Mouse (Mus musculus) erythroblast, adult 5-6 weeks (primary cell): ENCODE data around the gene Tekt4. TPM values are rescaled to one million over a fixed set of nuclear protein-coding genes. Genes with fewer than 3 reads are reported as not detected.

Source experiments
- ATAC-seq: replicated peaks from 2 replicates; pipeline ENCODE4 v1.8.0; 2016; ENCODE audit warnings: moderate number of reproducible peaks, mild to moderate bottlenecking, moderate TSS enrichment, inconsistent platforms; ENCODE audit not compliant: poor library complexity, low FRiP score, severe bottlenecking
- total RNA-seq, 2 experiments: library from RNA; stranded (forward) in 1 of 2; stranded (reverse) in 1 of 2; fragments of 150-400 nt in 1 of 2; fragments of 200-764, 138-1000 nt in 1 of 2; gene quantifications; 2 replicates each; pipeline versions ENCODE4 v1.2.3 to v1.2.4; 2015 to 2017; ENCODE audit warnings: low replicate concordance in 2 of 2

Tekt4 gene
- total RNA-seq, 2 experiments from 2014 or later: not detected

DNA sequence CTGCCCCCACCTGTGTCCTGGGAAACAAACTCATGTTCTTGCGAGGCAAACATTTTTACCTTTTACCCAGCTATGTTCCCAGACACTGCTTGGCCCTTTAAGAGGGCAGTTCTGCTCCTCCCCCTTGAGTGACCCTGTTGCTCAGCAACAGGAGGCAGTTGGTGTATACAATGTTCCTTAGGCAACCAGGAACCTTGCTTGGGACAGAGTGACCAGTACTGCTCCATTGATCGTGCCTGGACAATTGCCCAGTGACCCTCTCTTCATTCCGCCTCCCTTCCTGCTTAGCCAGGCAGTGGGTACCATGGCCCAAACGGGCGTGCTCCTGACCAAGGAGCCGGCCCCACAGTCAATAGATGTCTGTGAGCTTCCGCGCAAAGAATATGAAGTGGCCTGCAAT is 17.0 kb downstream of the Tekt4 start:
- no peak for ATAC-seq

- no peak for ATAC-seq
Measured at GRCm38 (mm10) chr17:25472044-25472443, 17.6 kb downstream of the Tekt4 start.

DNA sequence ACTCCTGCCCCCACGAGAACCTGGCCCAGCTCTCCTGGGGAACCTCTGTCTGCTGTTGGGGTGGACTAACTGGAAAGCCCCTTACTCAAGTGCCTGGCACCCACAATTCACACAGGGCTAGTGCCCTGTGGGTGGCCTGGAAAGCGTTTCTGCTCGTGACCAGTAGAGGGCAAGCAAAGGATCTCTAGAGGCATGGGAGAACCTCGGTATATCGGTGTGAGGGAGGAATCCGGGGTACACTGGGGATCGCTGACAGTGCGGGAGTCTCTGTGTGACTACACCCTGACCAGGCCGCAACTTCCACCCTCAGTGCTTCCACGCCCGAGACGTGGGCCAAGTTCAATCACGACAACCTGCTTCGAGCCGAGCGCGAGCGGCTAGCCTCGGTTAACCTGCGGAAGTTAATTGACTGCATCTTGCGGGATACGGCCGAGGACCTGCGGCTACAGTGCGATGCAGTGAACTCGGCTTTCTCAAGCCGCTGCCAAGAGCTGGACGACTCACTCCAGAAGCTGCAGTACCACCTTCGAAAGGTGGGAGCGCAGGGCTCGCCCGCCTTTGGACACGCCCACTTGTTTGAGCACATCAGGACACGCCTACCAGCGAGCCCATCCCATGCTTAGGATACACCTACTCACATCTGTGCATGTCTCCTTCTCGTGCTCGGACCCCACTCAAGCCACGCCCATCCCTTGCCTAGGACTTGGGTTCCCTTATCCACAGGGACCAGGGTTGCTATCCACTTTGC is 20.1 kb downstream of the Tekt4 start:
- ATAC-seq: peak; percentile 59

- ATAC-seq: no peak
Measured at GRCm38 (mm10) chr17:25475946-25476744, 21.7 kb downstream of the Tekt4 start.

- ATAC-seq: no peak
Measured at GRCm38 (mm10) chr17:25480152-25480551, 25.7 kb downstream of the Tekt4 start.

GRCm38 (mm10) chr17:25480820-25481219 is 26.4 kb downstream of the Tekt4 start:
- no peak for ATAC-seq

GRCm38 (mm10) chr17:25482092-25482491 is 27.7 kb downstream of the Tekt4 start:
- no peak for ATAC-seq

GRCm38 (mm10) chr17:25497013-25497412 is 42.6 kb downstream of the Tekt4 start, which contains the start of gene Sstr5:
Sstr5 (minus strand) TSS chr17:25497288.
- no peak for ATAC-seq

DNA sequence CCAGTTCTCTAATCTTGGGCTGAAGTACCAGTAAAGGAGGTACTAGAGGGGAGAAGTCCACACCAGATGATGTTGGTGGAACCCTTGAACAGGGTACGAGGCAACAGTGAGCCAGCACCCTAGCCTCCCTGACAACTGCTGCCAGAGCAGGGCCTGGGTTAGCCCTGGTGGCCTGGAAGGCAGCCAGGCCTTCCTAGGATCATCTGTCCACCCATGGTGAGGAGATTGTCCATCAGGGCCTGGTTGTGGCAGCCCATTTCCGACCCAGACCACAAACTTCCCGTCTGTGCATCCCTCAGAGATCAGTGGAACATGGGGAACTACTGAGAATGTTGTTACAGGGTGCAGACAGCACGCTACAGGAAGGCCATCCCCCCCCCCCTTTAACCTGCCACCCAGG is 48.2 kb downstream of the Tekt4 start:
- ATAC-seq: no peak

- ATAC-seq: no peak
Measured at GRCm38 (mm10) chr17:25507799-25508198, 53.4 kb downstream of the Tekt4 start.

GRCm38 (mm10) chr17:25508860-25509577 is 54.6 kb downstream of the Tekt4 start:
- ATAC-seq: no peak

DNA sequence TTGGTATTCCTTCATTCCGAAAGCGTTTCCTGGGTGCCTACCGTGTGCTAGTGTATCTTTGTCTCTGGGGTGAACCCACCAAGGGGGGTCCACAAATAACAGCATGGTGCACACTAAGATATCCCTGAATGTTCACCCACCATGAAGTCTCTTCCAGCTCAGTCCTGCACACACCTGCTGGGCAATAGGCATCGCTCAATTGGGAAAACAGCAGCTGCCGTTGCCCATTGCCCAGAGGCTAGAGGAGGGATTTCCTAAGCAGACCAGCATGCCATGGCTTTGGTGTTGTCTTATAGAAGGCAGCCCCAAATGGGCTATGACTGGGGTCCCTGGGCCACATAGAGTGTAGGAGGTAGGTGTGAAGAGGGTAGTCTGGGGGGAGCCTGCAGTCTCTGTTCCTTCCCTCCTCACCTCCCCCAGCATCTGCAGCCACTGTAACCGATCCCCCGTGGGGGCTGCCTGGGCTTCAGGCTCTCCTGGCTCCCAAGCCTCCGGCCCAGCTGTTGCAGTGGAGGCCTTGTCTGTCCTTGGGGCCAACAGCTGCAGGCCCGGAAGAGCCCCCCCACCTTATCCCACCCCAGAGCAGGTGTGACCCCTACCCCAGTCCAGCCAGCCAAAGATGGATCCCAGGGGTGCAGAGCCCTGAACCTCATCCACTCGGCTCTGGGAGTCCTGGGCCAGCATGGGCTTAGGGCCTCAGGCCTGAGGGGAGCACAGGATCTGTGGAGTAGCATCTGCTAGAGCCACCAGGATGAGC is 55.8 kb downstream of the Tekt4 start:
- no peak for ATAC-seq

GRCm38 (mm10) chr17:25511876-25512275 is 57.5 kb downstream of the Tekt4 start:
- ATAC-seq: no peak

DNA sequence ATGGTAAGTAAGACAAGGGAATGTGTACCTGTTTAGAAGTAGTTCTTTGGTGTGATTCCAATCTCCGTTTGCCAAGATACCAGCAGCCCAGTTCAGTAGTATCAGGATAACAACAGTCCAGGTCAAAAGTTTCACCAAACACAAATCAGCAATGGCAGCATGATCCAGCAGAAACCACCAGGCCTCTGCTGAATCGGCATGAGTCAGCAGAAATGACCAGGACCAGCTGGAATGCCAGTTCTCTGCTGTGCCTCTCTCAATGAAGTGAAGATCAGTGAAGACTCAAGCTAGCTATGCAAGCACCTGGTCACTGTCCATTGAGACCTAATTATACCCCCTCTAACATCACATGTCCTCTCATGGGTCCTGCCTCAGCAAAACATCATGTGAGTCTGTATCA is 59.6 kb downstream of the Tekt4 start:
- ATAC-seq: no peak

DNA sequence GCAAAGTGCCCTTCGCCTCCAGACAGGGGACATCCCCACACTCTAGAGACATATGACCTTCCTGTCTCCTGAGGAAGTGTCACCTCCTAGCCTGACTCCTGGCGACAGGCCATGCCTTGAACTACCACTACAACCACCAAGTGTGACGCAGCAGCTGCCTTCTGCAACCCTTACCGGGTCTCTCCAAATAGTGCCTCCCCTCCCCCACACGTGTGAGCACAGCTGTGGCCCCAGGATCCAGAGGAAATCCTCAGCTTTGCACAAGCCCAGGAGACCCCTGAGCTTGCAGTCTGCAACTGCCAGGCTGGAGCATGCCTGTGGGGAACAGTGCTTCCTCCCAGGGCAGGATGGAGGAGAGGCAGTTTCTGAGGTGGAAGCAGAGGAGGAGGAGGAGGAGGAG is 61.9 kb downstream of the Tekt4 start:
- no peak for ATAC-seq

GRCm38 (mm10) chr17:25518144-25518543 is 63.7 kb downstream of the Tekt4 start:
- ATAC-seq: no peak

GRCm38 (mm10) chr17:25519511-25519910 is 65.1 kb downstream of the Tekt4 start:
- no peak for ATAC-seq

DNA sequence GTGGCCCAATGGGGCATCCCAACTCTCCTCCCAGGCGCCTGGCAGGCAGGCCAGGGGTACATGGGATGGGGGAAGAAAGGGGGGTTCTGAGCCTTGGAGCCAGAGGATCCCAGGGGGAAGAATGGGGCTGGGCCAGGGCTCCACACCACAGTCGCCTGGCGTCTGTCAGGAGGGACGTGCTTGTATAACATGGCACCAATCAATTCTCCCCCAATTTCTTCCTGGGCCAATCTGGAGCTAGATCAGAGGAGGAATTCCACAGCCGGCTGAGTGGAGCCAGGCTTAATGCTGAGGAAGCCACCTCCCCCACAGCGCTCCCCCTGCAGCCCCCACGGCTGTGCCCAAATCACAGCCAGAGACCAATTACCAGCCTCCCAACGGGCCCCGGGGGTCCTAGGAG is 66.1 kb downstream of the Tekt4 start:
- no peak for ATAC-seq

GRCm38 (mm10) chr17:25522080-25522479 is 67.7 kb downstream of the Tekt4 start:
- ATAC-seq: no peak
